Mouse (Mus musculus): ENCODE results near the gene Tcf20. TPM values are rescaled to one million over a fixed set of nuclear protein-coding genes. Genes with fewer than 3 reads are reported as not detected.

Gene Tcf20
- total and polyA plus RNA-seq, 3 experiments = 34.7 to 92.0 (median 91.8) TPM

- H3K79me2 ChIP-seq (ENCODE audit: control insufficient read depth, insufficient read depth, low read length, poor library complexity) = no peaks in the 10 kb centered on the region; the same call in 1 of the 2 replicates
- no peaks in the 10 kb centered on the region for H3K9me3 ChIP-seq (replicated peaks; ENCODE audit: insufficient read depth, low read length)
- DNase-seq (ENCODE audit: low read depth, low spot score) = peak; percentile 98
- no peaks in the 10 kb centered on the region for H3K27me3 ChIP-seq (ENCODE audit: control insufficient read depth in 1 of 2, insufficient read depth in 2 of 2, low read length in 2 of 2)
- peaks cover 4 to 26% of the 10 kb centered on the region in 2 experiments for H3K4me1 ChIP-seq (ENCODE audit: control insufficient read depth in 1 of 2, insufficient read depth in 2 of 2, low read length in 2 of 2)
- peaks cover 0 to 9% of the 10 kb centered on the region in 2 experiments; a peak in 2 of 4 replicates for H3K36me3 ChIP-seq (ENCODE audit: control insufficient read depth in 1 of 2, insufficient read depth in 2 of 2, low read length in 2 of 2)
- peak overlapping the region; percentile 98 for H3K27ac ChIP-seq (ENCODE audit: control insufficient read depth, low read depth, low read length)
- peak overlapping the region; percentile 36 to 48 for H3K4me3 ChIP-seq (ENCODE audit: control insufficient read depth in 1 of 2, insufficient read depth in 1 of 2, low read depth in 2 of 2, low read length in 2 of 2)
- H3K9ac ChIP-seq (ENCODE audit: control insufficient read depth, low read depth, low read length, poor library complexity, severe bottlenecking) = peak overlapping the region; percentile 84
- TF ChIP-seq MYC (IDR thresholded peaks at IDR 0.05; ENCODE audit: low read depth, low read length) (peak; percentile 98), USF2 (IDR thresholded peaks at IDR 0.05; ENCODE audit: borderline replicate concordance in 1 of 2, insufficient read depth in 1 of 2, low read depth in 1 of 2, low read length in 2 of 2) (peak in 1 of 2 experiments; percentile 66; a peak in 2 of 4 replicates), POLR2A (IDR thresholded peaks at IDR 0.05; ENCODE audit: control insufficient read depth in 1 of 2, insufficient read depth in 1 of 2, low read depth in 1 of 2, low read length in 2 of 2, poor library complexity in 1 of 2) (peak; percentile 35 to 94; a peak in 2 of 4 replicates), POLR2AphosphoS2 (IDR thresholded peaks at IDR 0.05; ENCODE audit: low read length) (peak; percentile 70; the same call in 1 of the 2 replicates), KAT2A (conservative IDR thresholded peaks at IDR 0.05; ENCODE audit: low read depth, low read length) (no peak), CHD2 (IDR thresholded peaks at IDR 0.05; ENCODE audit: low read length) (no peak), CHD1 (IDR thresholded peaks at IDR 0.05; ENCODE audit: low read depth, low read length) (no peak), ZKSCAN1 (IDR thresholded peaks at IDR 0.05; ENCODE audit: low read depth, low read length) (no peak), MAFK (IDR thresholded peaks at IDR 0.05; ENCODE audit: borderline replicate concordance, low read depth, low read length) (no peak), SMC3 (IDR thresholded peaks at IDR 0.05; ENCODE audit: low read depth, low read length) (no peak), ELF1 (IDR thresholded peaks at IDR 0.05; ENCODE audit: low read depth, low read length) (peak; percentile 71), TBP (IDR thresholded peaks at IDR 0.05; ENCODE audit: low read depth, low read length) (peak; percentile 85), MYB (IDR thresholded peaks at IDR 0.05; ENCODE audit: low read depth, low read length) (no peak), NRF1 (IDR thresholded peaks at IDR 0.05; ENCODE audit: insufficient read depth, low read depth, low read length, poor library complexity, severe bottlenecking) (no peak), POLR2AphosphoS5 (IDR thresholded peaks at IDR 0.05; ENCODE audit: borderline replicate concordance, low read depth, low read length) (0 out of 2 replicates have a peak, but pooled peaks have one; percentile 51), ZMIZ1 (IDR thresholded peaks at IDR 0.05; ENCODE audit: low read depth, low read length) (no peak), TCF12 (IDR thresholded peaks at IDR 0.05; ENCODE audit: low read depth, low read length) (peak; percentile 46), NELFE (IDR thresholded peaks at IDR 0.05; ENCODE audit: low read depth, low read length) (peak; percentile 74), SIN3A (IDR thresholded peaks at IDR 0.05; ENCODE audit: low read length) (peak; percentile 73; the same call in 1 of the 2 replicates), MAX (IDR thresholded peaks at IDR 0.05; ENCODE audit: low read length) (peak; percentile 99), TAL1 (IDR thresholded peaks at IDR 0.05; ENCODE audit: low read length) (no peak), RAD21 (IDR thresholded peaks at IDR 0.05; ENCODE audit: low read depth, low read length) (no peak), MEF2A (IDR thresholded peaks at IDR 0.05; ENCODE audit: extremely low read depth, insufficient replicate concordance, low read depth, low read length, poor library complexity, severe bottlenecking) (no peak), MXI1 (IDR thresholded peaks at IDR 0.05; ENCODE audit: low read depth, low read length) (peak; percentile 97), EP300 (IDR thresholded peaks at IDR 0.05; ENCODE audit: low read depth in 1 of 2, low read length in 2 of 2) (peak; percentile 39 to 55), HCFC1 (IDR thresholded peaks at IDR 0.05; ENCODE audit: low read depth, low read length) (peak; percentile 67), E2F4 (IDR thresholded peaks at IDR 0.05; ENCODE audit: borderline replicate concordance, low read depth, low read length) (no peak), GABPA (IDR thresholded peaks at IDR 0.05; ENCODE audit: low read depth, low read length) (no peak), ZNF384 (IDR thresholded peaks at IDR 0.05; ENCODE audit: low read depth, low read length) (no peak; the same call in 1 of the 2 replicates), USF1 (IDR thresholded peaks at IDR 0.05; ENCODE audit: low read depth, low read length) (peak; percentile 93), ETS1 (IDR thresholded peaks at IDR 0.05; ENCODE audit: low read depth, low read length) (peak; percentile 58), JUND (IDR thresholded peaks at IDR 0.05; ENCODE audit: low read depth, low read length) (no peak; the same call in 1 of the 2 replicates), CTCF (IDR thresholded peaks at IDR 0.05 in 2 of 3, conservative IDR thresholded peaks at IDR 0.05 in 1 of 3; ENCODE audit: control insufficient read depth in 1 of 3, insufficient read depth in 1 of 3, low read depth in 2 of 3, low read length in 3 of 3, poor library complexity in 1 of 3, severe bottlenecking in 1 of 3) (no peak), BHLHE40 (IDR thresholded peaks at IDR 0.05; ENCODE audit: borderline replicate concordance, low read depth, low read length) (no peak), GATA1 (IDR thresholded peaks at IDR 0.05; ENCODE audit: low read depth, low read length) (peak; percentile 13; the same call in 1 of the 2 replicates), RCOR1 (IDR thresholded peaks at IDR 0.05; ENCODE audit: low read depth, low read length) (peak; percentile 37; the same call in 1 of the 2 replicates), MAZ (IDR thresholded peaks at IDR 0.05; ENCODE audit: low read depth, low read length) (peak; percentile 31; the same call in 1 of the 2 replicates)
Observed at GRCm38 (mm10) chr15:83036089-83036488, 48.4 kb upstream of the Tcf20 start.

Measured in MEL (cell line).